Mouse (Mus musculus): Measurements from ENCODE around the gene Myo1h. TPM values are rescaled to one million over a fixed set of nuclear protein-coding genes. Genes with fewer than 3 reads are reported as not detected.

Myo1h gene
- polyA plus RNA-seq, 1 experiment, result not detected

- H3K9me3 ChIP-seq (ENCODE audit: control insufficient read depth, low read length), result no peaks in the 10 kb centered on the region
- peak overlapping the region; percentile 43 for H3K4me3 ChIP-seq (replicated peaks)
- H3K4me1 ChIP-seq (ENCODE audit: control insufficient read depth), result peaks cover 78% of the 10 kb centered on the region
- peaks cover 32% of the 10 kb centered on the region for H3K36me3 ChIP-seq (ENCODE audit: control insufficient read depth)
- TF ChIP-seq GATA1 (IDR thresholded peaks at IDR 0.05; ENCODE audit: low read length) (no peak), TAL1 (IDR thresholded peaks at IDR 0.05; ENCODE audit: low read length) (no peak)
- no peaks in the 10 kb centered on the region for H3K27me3 ChIP-seq (ENCODE audit: control insufficient read depth)
Observed at GRCm38 (mm10) chr5:114378177-114378920, 89.4 kb downstream of the Myo1h start.

- TF ChIP-seq GATA1 (IDR thresholded peaks at IDR 0.05; ENCODE audit: low read length), result no peak
- no peak for TF ChIP-seq TAL1 (IDR thresholded peaks at IDR 0.05; ENCODE audit: low read length)
Observed at GRCm38 (mm10) chr5:114378936-114379335, 90.0 kb downstream of the Myo1h start.

GRCm38 (mm10) chr5:114379763-114380162, 90.8 kb downstream of the Myo1h start:
- H3K27me3 ChIP-seq (ENCODE audit: control insufficient read depth), result no peaks in the 10 kb centered on the region
- no peak for TF ChIP-seq GATA1 (IDR thresholded peaks at IDR 0.05; ENCODE audit: low read length)
- TF ChIP-seq TAL1 (IDR thresholded peaks at IDR 0.05; ENCODE audit: low read length), result no peak
- H3K9me3 ChIP-seq (ENCODE audit: control insufficient read depth, low read length), result no peaks in the 10 kb centered on the region
- H3K36me3 ChIP-seq (ENCODE audit: control insufficient read depth), result peaks cover 32% of the 10 kb centered on the region
- H3K4me1 ChIP-seq (ENCODE audit: control insufficient read depth), result peaks cover 66% of the 10 kb centered on the region
- peak overlapping the region; percentile 93 for H3K4me3 ChIP-seq (replicated peaks)

More at GRCm38 (mm10) chr5:114378936-114379335, 90.0 kb downstream of the Myo1h start:
- Histone ChIP-seq H3K4me1 (ENCODE audit: control insufficient read depth) (peaks cover 75% of the 10 kb centered on the region), H3K27me3 (ENCODE audit: control insufficient read depth) (no peaks in the 10 kb centered on the region), H3K9me3 (ENCODE audit: control insufficient read depth, low read length) (no peaks in the 10 kb centered on the region), H3K36me3 (ENCODE audit: control insufficient read depth) (peaks cover 32% of the 10 kb centered on the region), H3K4me3 (replicated peaks) (peak overlapping the region; percentile 93)

DNA sequence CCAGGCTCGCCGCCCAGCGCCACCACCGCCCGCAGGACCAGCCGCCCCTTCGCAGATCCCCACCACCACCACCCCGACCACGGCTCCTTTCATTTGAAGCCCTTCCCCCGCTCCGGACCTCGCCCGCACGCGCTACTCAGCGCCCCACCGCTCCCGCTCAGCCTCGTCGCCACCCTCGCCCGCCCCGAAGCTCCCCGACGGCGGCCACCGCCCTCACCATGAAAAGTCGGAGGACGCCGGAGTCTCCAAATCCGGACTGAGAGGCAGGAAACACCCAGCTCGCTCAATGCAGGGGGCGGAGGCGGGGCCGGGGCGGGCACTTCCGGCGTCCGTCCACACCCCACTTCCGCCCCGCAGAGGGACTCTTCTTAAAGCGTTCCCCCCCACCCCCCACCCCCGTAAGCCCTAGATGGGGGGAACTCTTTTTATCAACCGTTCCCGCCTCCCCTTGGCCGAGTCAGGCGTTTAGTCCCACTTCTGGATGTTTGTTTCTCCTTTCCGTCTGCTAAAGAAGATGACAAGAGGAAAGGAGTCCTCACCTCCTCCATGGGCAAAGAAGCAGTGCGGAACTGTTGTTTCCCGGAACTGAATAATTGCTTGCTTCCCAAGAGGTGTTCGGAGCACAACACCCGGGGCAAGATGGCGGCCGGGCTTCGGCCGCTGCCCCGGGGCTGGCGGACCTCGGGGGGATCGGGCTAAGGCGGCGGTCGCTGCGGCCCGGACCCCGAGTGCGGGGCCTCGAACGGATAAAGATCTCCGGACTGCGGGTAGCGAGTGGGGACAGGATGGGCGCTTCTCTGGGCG, 91.4 kb downstream of the Myo1h start, which contains the start of the genes Kctd10 and Ube3b:
TSS of gene Kctd10 (minus strand) at position 300 of the 804 bp plus-strand sequence.
TSS of gene Ube3b (plus strand) at position 399 of the 804 bp plus-strand sequence.
- peak within 1 kb of the TSS; percentile 93 for H3K4me3 ChIP-seq (replicated peaks)
- H3K4me1 ChIP-seq (ENCODE audit: control insufficient read depth), result peaks cover 60% of the 10 kb centered on the region
- no peaks in the 10 kb centered on the region for H3K9me3 ChIP-seq (ENCODE audit: control insufficient read depth, low read length)
- peaks cover 32% of the 10 kb centered on the region for H3K36me3 ChIP-seq (ENCODE audit: control insufficient read depth)
- no peak for TF ChIP-seq TAL1 (IDR thresholded peaks at IDR 0.05; ENCODE audit: low read length)
- no peak for TF ChIP-seq GATA1 (IDR thresholded peaks at IDR 0.05; ENCODE audit: low read length)
- H3K27me3 ChIP-seq (ENCODE audit: control insufficient read depth), result no peaks in the 10 kb centered on the region

- TF ChIP-seq GATA1 (IDR thresholded peaks at IDR 0.05; ENCODE audit: low read length) (no peak), TAL1 (IDR thresholded peaks at IDR 0.05; ENCODE audit: low read length) (no peak)
- H3K36me3 ChIP-seq (ENCODE audit: control insufficient read depth), result peaks cover 33% of the 10 kb centered on the region
- peaks cover 55% of the 10 kb centered on the region for H3K4me1 ChIP-seq (ENCODE audit: control insufficient read depth)
- peak overlapping the region; percentile 93 for H3K4me3 ChIP-seq (replicated peaks)
- no peaks in the 10 kb centered on the region for H3K9me3 ChIP-seq (ENCODE audit: control insufficient read depth, low read length)
- no peaks in the 10 kb centered on the region for H3K27me3 ChIP-seq (ENCODE audit: control insufficient read depth)
Observed at GRCm38 (mm10) chr5:114381013-114381351, 92.0 kb downstream of the Myo1h start.

DNA sequence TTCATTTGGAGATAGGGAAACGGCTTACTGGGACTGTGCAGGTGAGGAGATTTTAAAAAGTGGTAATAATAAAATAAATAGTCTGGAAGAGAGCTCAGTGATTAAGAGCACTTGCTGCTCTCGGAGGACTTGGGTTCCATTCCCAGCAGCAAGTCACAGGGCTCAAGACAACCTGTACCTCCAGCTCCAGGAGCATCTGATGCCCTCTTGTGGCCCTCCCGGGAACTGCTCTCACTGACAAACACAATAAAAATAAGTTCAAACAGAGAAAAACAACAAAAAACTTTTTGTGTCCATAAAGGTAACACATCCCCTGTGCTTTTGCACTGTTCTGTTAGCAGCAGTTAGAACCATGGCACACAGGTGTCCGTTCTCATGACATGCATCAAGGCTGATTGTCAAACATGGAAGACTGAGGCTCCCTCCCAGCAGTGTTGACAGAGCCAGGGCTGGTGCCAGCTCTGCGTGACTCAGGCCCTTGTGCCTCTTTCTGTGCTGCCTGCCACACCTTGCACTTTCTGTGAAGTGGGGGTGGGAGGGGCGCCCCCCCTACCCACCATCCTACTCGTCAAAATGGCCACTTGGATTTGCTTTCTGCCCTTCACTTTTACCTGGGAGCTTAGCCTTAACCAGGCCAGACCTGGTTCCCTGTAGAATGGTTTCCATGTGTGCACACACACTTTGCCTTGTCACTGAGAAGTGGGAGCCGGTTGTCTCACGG, 94.4 kb downstream of the Myo1h start:
- no peak overlapping the region for H3K4me3 ChIP-seq (replicated peaks)
- TF ChIP-seq GATA1 (IDR thresholded peaks at IDR 0.05; ENCODE audit: low read length), result no peak
- TF ChIP-seq TAL1 (IDR thresholded peaks at IDR 0.05; ENCODE audit: low read length), result no peak
- peaks cover 56% of the 10 kb centered on the region for H3K36me3 ChIP-seq (ENCODE audit: control insufficient read depth)
- H3K4me1 ChIP-seq (ENCODE audit: control insufficient read depth), result peaks cover 40% of the 10 kb centered on the region
- no peaks in the 10 kb centered on the region for H3K9me3 ChIP-seq (ENCODE audit: control insufficient read depth, low read length)
- H3K27me3 ChIP-seq (ENCODE audit: control insufficient read depth), result no peaks in the 10 kb centered on the region

DNA sequence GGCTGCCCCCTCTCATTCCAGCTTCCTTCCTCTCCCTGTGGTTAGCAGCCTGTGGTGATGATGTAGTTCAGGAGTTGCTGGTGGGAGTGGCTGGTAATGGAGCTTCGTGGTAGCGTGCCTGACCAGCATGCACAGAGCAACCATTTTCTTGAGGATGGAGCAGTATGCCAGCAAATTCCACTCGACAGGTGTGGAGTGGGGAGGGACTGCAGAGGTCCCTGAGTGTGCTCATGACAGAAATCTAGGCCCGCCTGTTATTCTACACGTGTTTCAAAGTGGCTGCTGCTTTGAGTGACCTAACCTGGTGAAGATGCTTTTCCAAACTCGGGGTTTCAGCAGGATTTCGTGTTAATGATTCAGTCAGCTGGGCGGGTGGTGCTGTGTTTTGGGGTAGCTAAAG, 95.5 kb downstream of the Myo1h start:
- Histone ChIP-seq H3K36me3 (ENCODE audit: control insufficient read depth) (peaks cover 67% of the 10 kb centered on the region), H3K4me1 (ENCODE audit: control insufficient read depth) (peaks cover 29% of the 10 kb centered on the region), H3K4me3 (replicated peaks) (no peak overlapping the region), H3K9me3 (ENCODE audit: control insufficient read depth, low read length) (no peaks in the 10 kb centered on the region), H3K27me3 (ENCODE audit: control insufficient read depth) (no peaks in the 10 kb centered on the region)
- TF ChIP-seq GATA1 (IDR thresholded peaks at IDR 0.05; ENCODE audit: low read length) (no peak), TAL1 (IDR thresholded peaks at IDR 0.05; ENCODE audit: low read length) (no peak)

DNA sequence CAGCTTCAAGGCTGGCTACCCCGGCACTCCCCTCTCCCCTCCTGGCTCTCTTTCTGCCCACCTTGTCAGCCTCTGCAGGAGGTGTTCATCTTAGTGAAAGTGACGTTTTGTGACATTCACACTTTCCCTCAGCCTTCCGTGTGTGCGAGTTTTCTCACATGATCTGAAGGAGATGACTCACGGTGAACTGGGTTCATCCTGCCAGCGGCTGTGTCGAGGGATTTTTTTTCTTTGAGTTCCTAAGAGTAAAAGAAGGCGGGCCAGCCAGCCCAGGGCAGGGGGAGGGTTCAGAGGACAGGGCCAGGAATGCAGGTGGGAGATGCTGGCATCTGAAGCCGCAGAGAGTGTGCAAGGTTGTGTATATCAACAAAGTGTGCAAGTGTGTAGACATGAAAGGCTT, 104.2 kb downstream of the Myo1h start:
- TF ChIP-seq GATA1 (IDR thresholded peaks at IDR 0.05; ENCODE audit: low read length) (no peak), TAL1 (IDR thresholded peaks at IDR 0.05; ENCODE audit: low read length) (no peak)
- no peak overlapping the region for H3K4me3 ChIP-seq (replicated peaks)
- peaks cover 99% of the 10 kb centered on the region for H3K36me3 ChIP-seq (ENCODE audit: control insufficient read depth)

More for the DNA sequence above, 104.2 kb downstream of the Myo1h start:
- Histone ChIP-seq H3K27me3 (ENCODE audit: control insufficient read depth) (no peaks in the 10 kb centered on the region), H3K9me3 (ENCODE audit: control insufficient read depth, low read length) (no peaks in the 10 kb centered on the region), H3K4me1 (ENCODE audit: control insufficient read depth) (no peaks in the 10 kb centered on the region)
